Mouse (Mus musculus) kidney, adult 10 weeks (tissue): Measurements from ENCODE around the gene 1810009A15Rik. TPM values are rescaled to one million over a fixed set of nuclear protein-coding genes. Genes with fewer than 3 reads are reported as not detected.

Experiments
- polyA plus RNA-seq: library from polyadenylated mRNA; stranded (reverse); fragments of 350-450 nt; fragmentation: Illumina TruSeq; extraction: RNeasy Lipid Tissue Mini Kit (QIAGEN cat#74804); gene quantifications from one replicate; pipeline ENCODE4 v1.2.3, GENCODE M21; 2014; ENCODE audit warnings: low read depth, low replicate concordance

Gene 1810009A15Rik
- polyA plus RNA-seq = 17.3 TPM

GRCm38 (mm10) chr19:8888511-8889385, at the start of gene 1810009A15Rik, which contains the start of gene Gm49416:
TSS of gene 1810009A15Rik (plus strand) at chr19:8888853.
TSS of gene Gm49416 (plus strand) at chr19:8888926.

DNA sequence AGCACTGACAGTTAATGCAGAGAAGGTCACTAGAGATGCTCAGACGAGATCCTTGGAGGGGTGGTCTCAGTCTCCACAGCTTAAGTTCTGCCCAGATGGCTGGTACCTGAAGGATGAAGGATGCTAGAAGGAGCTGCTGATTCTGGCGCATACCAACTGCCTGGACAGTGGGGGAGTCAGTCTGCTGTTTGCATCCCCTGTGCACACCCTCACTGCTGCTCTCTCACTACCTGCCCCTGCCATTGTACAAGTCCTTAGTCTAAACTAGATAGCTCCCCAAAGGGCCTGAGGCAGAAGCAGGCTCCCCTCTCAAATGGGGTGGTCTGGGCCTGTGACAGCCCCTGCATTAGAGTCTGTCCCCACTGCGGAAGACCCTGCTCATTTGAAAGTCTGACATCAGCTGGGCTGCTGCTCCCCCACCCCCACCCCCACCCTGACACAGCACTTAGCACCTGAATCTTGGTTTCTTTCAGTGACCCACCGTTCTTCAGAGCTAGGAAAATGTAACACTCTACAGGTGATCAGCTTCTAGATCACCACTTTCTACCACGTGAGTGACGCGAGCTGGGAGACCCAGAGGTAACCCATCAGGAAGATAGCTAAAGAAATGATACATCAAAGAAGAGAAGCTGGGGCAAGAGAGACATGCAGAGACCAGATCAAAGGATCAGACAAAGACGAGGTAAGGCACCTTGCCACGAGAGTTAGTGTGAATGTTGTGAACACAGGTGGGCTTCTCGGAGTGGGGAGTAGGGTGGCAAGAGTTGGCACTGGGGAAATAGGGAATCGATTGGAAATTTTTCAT, 49.3 kb upstream of the 1810009A15Rik start, which contains the start of gene Gng3:
TSS of gene Gng3 (minus strand) at position 92 of the 805 bp plus-strand sequence.

GRCm38 (mm10) chr19:8850402-8850901, 38.2 kb upstream of the 1810009A15Rik start, which contains the start of gene Lrrn4cl:
TSS of gene Lrrn4cl (plus strand) at chr19:8850768.

GRCm38 (mm10) chr19:8871267-8872186, 17.1 kb upstream of the 1810009A15Rik start, which contains the start of gene Ubxn1:
TSS of gene Ubxn1 (plus strand) at chr19:8871496.

GRCm38 (mm10) chr19:8880311-8881033, 8.2 kb upstream of the 1810009A15Rik start, which contains the start of gene Uqcc3:
TSS of gene Uqcc3 (minus strand) at chr19:8880923.

GRCm38 (mm10) chr19:8883616-8884015, 5.0 kb upstream of the 1810009A15Rik start, which contains the start of the genes Lbhd1 and Gm49403:
TSS of gene Lbhd1 (plus strand) at chr19:8883732.
TSS of gene Gm49403 (plus strand) at chr19:8883930.

GRCm38 (mm10) chr19:8892829-8893766, 4.4 kb downstream of the 1810009A15Rik start, which contains the start of gene Ints5:
TSS of gene Ints5 (plus strand) at chr19:8893005.

GRCm38 (mm10) chr19:8897865-8898495, 9.3 kb downstream of the 1810009A15Rik start, which contains the start of gene Ganab:
TSS of gene Ganab (plus strand) at chr19:8898071.

GRCm38 (mm10) chr19:8920073-8920736, 31.6 kb downstream of the 1810009A15Rik start, which contains the start of gene B3gat3:
TSS of gene B3gat3 (plus strand) at chr19:8920374.

DNA sequence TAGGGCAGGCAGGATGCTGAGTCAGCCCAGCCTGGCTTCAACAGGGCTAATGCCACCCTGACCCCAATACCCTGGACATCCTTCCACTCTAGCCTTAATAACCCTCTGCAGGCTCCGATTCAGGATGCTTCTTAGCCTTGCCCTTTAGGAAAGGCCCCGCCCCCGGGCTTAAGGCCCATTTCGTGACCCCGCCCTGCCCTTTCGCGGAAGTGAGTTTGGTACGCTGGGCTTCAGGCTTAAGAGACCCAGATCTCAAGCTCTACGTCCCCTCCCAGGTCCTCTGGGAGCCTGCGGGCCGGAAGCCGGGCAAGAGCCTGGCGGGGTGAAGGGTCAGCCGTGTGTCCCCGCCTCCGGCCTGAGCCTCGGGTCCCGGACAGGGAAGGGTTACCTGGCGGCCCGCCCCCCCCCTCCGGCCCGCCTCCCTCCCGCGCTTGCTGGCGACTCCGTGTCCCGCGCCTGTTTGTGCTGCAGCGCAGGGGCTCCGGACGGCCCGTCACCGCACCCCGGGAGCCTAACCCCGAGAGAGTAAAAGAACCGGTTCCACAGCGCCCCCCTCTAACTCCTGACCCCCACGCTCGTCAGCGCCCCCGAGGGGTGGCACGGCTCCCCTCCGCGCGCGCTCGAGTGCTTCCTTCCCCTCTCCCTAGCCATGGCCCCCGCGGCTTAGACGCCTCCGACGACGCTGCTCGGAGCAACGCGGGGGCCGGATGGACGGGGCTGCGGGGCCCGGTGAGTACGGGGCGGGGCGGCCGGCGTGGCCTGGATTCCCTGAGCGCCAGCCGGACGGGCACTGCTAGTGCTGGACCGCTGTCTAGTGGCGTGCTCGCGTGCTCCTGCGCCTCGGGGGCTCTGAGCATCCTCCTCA, 40.8 kb downstream of the 1810009A15Rik start, which contains the start of the genes Rom1 and Eml3:
TSS of gene Rom1 (minus strand) at position 133 of the 865 bp plus-strand sequence.
TSS of gene Eml3 (plus strand) at position 329 of the 865 bp plus-strand sequence.

Other genes with a start within 250 kb of the 1810009A15Rik start
- gene Chrm1, start 225.1 kb upstream of the 1810009A15Rik start, polyA plus RNA-seq = not detected
- 283 TPM for gene Slc3a2, start 165.5 kb upstream of the 1810009A15Rik start, polyA plus RNA-seq
- gene Wdr74, start 153.0 kb upstream of the 1810009A15Rik start, polyA plus RNA-seq = 6.9 TPM
- not detected for gene 1700092M07Rik, start 148.1 kb upstream of the 1810009A15Rik start, polyA plus RNA-seq
- gene Stx5a, start 147.4 kb upstream of the 1810009A15Rik start, polyA plus RNA-seq = 39.9 TPM
- gene Nxf1, start 131.8 kb upstream of the 1810009A15Rik start, polyA plus RNA-seq = 50.7 TPM
- gene Tmem223, start 117.9 kb upstream of the 1810009A15Rik start, polyA plus RNA-seq = 44.7 TPM
- 44.0 TPM for gene Tmem179b, start 114.4 kb upstream of the 1810009A15Rik start, polyA plus RNA-seq
- gene Taf6l, start 102.4 kb upstream of the 1810009A15Rik start, polyA plus RNA-seq = 0.77 TPM
- 71.4 TPM for gene Polr2g, start 90.3 kb upstream of the 1810009A15Rik start, polyA plus RNA-seq
- 0.28 TPM for gene Zbtb3, start 86.3 kb upstream of the 1810009A15Rik start, polyA plus RNA-seq
- gene Ttc9c, start 69.5 kb upstream of the 1810009A15Rik start, polyA plus RNA-seq = 58.2 TPM
- gene Hnrnpul2, start 68.8 kb upstream of the 1810009A15Rik start, polyA plus RNA-seq = 109 TPM
- not detected for gene AC129217.1, start 59.1 kb upstream of the 1810009A15Rik start, polyA plus RNA-seq
- gene Bscl2, start 51.4 kb upstream of the 1810009A15Rik start, polyA plus RNA-seq = 21.8 TPM
- not detected for gene Gng3, start 49.7 kb upstream of the 1810009A15Rik start, polyA plus RNA-seq
- gene Lrrn4cl, start 38.1 kb upstream of the 1810009A15Rik start, polyA plus RNA-seq = 0.69 TPM
- 17.7 TPM for gene Ubxn1, start 17.4 kb upstream of the 1810009A15Rik start, polyA plus RNA-seq
- gene Uqcc3, start 7.9 kb upstream of the 1810009A15Rik start, polyA plus RNA-seq = 6.6 TPM
- 56.4 TPM for gene Lbhd1, start 5.1 kb upstream of the 1810009A15Rik start, polyA plus RNA-seq
- gene Gm49403, start 4.9 kb upstream of the 1810009A15Rik start, polyA plus RNA-seq = not detected
- gene Gm49416, start 73 bp downstream of the 1810009A15Rik start, polyA plus RNA-seq = not detected
- gene Ints5, start 4.2 kb downstream of the 1810009A15Rik start, polyA plus RNA-seq = 0.32 TPM
- gene Ganab, start 9.2 kb downstream of the 1810009A15Rik start, polyA plus RNA-seq = 80.0 TPM
- 5.2 TPM for gene B3gat3, start 31.5 kb downstream of the 1810009A15Rik start, polyA plus RNA-seq
- 0.40 TPM for gene Rom1, start 40.5 kb downstream of the 1810009A15Rik start, polyA plus RNA-seq
- gene Eml3, start 40.7 kb downstream of the 1810009A15Rik start, polyA plus RNA-seq = 2.1 TPM
- 47.2 TPM for gene Mta2, start 53.0 kb downstream of the 1810009A15Rik start, polyA plus RNA-seq
- 2.3 TPM for gene Tut1, start 65.0 kb downstream of the 1810009A15Rik start, polyA plus RNA-seq
- 56.6 TPM for gene Eef1g, start 78.2 kb downstream of the 1810009A15Rik start, polyA plus RNA-seq
- gene Ahnak, start 100.4 kb downstream of the 1810009A15Rik start, polyA plus RNA-seq = 25.5 TPM
- gene Scgb1a1, start 199.1 kb downstream of the 1810009A15Rik start, polyA plus RNA-seq = not detected
- gene Asrgl1, start 246.8 kb downstream of the 1810009A15Rik start, polyA plus RNA-seq = 10.5 TPM